Mouse (Mus musculus): Measurements from ENCODE around the gene Rnf32. TPM values are rescaled to one million over a fixed set of nuclear protein-coding genes. Genes with fewer than 3 reads are reported as not detected.

Gene Rnf32
- 2.6 TPM for polyA plus RNA-seq (2015; fragmentation: Illumina TruSeq; extraction: RNeasy Lipid Tissue Mini Kit (QIAGEN cat#74804); ENCODE audit: insufficient read depth, low replicate concordance)

DNA sequence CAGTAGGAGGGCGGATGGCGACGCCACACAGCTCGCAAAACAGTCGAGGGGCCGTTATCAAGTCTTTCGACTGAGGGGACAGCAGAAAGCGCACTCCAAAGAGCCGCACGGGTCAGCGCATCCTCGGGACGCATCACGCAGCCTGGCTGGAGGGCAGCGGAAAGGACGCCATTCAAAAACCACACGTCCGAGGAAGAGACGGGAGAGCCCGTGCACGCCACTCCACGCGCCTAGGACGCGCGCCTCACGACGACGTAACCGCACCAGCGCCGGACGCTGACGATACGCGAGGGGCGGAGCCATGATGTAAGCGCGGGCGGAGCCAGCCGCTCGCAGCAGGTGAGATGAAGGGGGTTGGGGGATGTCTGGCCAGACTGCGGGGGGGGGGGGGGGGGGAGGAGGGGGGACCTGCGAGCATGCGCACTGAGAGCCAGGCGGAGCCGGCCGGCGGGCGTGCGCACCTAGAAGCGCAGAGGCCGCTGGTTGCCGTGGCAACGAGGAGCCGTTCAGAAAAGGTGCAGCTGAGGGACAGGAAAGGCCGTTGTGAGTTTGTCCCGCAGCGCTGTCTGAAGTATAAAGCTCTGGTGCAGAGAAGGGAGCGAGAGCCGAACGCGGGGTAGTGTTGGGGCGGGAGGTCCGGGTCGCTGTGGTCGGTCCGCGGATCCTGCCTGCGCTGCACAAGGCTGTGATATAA, at the start of gene Rnf32:
Gene Rnf32 (plus strand): TSS at position 423 of the 694 bp plus-strand sequence.

Other genes starting within 250 kb of the Rnf32 start
- 4.1 TPM for gene Lmbr1, start 182.4 kb downstream of the Rnf32 start, polyA plus RNA-seq (2015; fragmentation: Illumina TruSeq; extraction: RNeasy Lipid Tissue Mini Kit (QIAGEN cat#74804); ENCODE audit: insufficient read depth, low replicate concordance)
- gene Nom1, start 238.7 kb downstream of the Rnf32 start, polyA plus RNA-seq (2015; fragmentation: Illumina TruSeq; extraction: RNeasy Lipid Tissue Mini Kit (QIAGEN cat#74804); ENCODE audit: insufficient read depth, low replicate concordance) = 42.2 TPM